Mouse (Mus musculus): Measurements from ENCODE around the gene Ccdc148. TPM values are rescaled to one million over a fixed set of nuclear protein-coding genes. Genes with fewer than 3 reads are reported as not detected.

Ccdc148 gene
- total RNA-seq, 2 experiments from 2014 or later, result 0.10 TPM; not detected in 1

- ATAC-seq (replicated peaks; ENCODE audit: poor library complexity), result no peak
Measured at GRCm38 (mm10) chr2:59181321-59182113, 21.0 kb upstream of the Ccdc148 start.

GRCm38 (mm10) chr2:59179487-59179886 is 19.0 kb upstream of the Ccdc148 start:
- no peak for ATAC-seq (replicated peaks; ENCODE audit: poor library complexity)

GRCm38 (mm10) chr2:59178960-59179359 is 18.5 kb upstream of the Ccdc148 start:
- no peak for ATAC-seq (replicated peaks; ENCODE audit: poor library complexity)

- no peak for ATAC-seq (replicated peaks; ENCODE audit: poor library complexity)
Measured at GRCm38 (mm10) chr2:59178191-59178590, 17.7 kb upstream of the Ccdc148 start.

GRCm38 (mm10) chr2:59175926-59176325 is 15.4 kb upstream of the Ccdc148 start:
- no peak for ATAC-seq (replicated peaks; ENCODE audit: poor library complexity)

GRCm38 (mm10) chr2:59171533-59171932 is 11.1 kb upstream of the Ccdc148 start:
- no peak for ATAC-seq (replicated peaks; ENCODE audit: poor library complexity)

GRCm38 (mm10) chr2:59170593-59170992 is 10.1 kb upstream of the Ccdc148 start:
- no peak for ATAC-seq (replicated peaks; ENCODE audit: poor library complexity)

- no peak for ATAC-seq (replicated peaks; ENCODE audit: poor library complexity)
Measured at GRCm38 (mm10) chr2:59170208-59170589, 9.7 kb upstream of the Ccdc148 start.

GRCm38 (mm10) chr2:59169572-59170207 is 9.2 kb upstream of the Ccdc148 start:
- ATAC-seq (replicated peaks; ENCODE audit: poor library complexity), result no peak

GRCm38 (mm10) chr2:59167830-59168229 is 7.3 kb upstream of the Ccdc148 start:
- ATAC-seq (replicated peaks; ENCODE audit: poor library complexity), result no peak

GRCm38 (mm10) chr2:59166976-59167375 is 6.5 kb upstream of the Ccdc148 start:
- no peak for ATAC-seq (replicated peaks; ENCODE audit: poor library complexity)

- ATAC-seq (replicated peaks; ENCODE audit: poor library complexity), result no peak
Measured at GRCm38 (mm10) chr2:59162285-59162600, 1.8 kb upstream of the Ccdc148 start.

- peak; percentile 49 for ATAC-seq (replicated peaks; ENCODE audit: poor library complexity)
Measured at GRCm38 (mm10) chr2:59161441-59162284, 1.2 kb upstream of the Ccdc148 start.

GRCm38 (mm10) chr2:59161021-59161440 is 548 bp upstream of the Ccdc148 start:
- no peak for ATAC-seq (replicated peaks; ENCODE audit: poor library complexity)

- ATAC-seq (replicated peaks; ENCODE audit: poor library complexity), result no peak; the same call in 1 of the 2 replicates
Measured at GRCm38 (mm10) chr2:59159961-59160604, 400 bp downstream of the Ccdc148 start.

GRCm38 (mm10) chr2:59158117-59158516 is 2.4 kb downstream of the Ccdc148 start:
- no peak for ATAC-seq (replicated peaks; ENCODE audit: poor library complexity)

- no peak for ATAC-seq (replicated peaks; ENCODE audit: poor library complexity)
Measured at GRCm38 (mm10) chr2:59155428-59155827, 5.1 kb downstream of the Ccdc148 start.

GRCm38 (mm10) chr2:59131044-59131443 is 29.4 kb downstream of the Ccdc148 start:
- no peak for ATAC-seq (replicated peaks; ENCODE audit: poor library complexity)

GRCm38 (mm10) chr2:59129821-59130220 is 30.7 kb downstream of the Ccdc148 start:
- no peak for ATAC-seq (replicated peaks; ENCODE audit: poor library complexity)

GRCm38 (mm10) chr2:59129023-59129422 is 31.5 kb downstream of the Ccdc148 start:
- ATAC-seq (replicated peaks; ENCODE audit: poor library complexity), result no peak; the same call in 1 of the 2 replicates

- no peak for ATAC-seq (replicated peaks; ENCODE audit: poor library complexity)
Measured at GRCm38 (mm10) chr2:59055615-59056145, 104.8 kb downstream of the Ccdc148 start.

Data from megakaryocyte progenitor cell, adult 5-6 weeks (primary cell).